Mouse (Mus musculus): ENCODE data around the gene Tmpo.

The Tmpo gene

GRCm38 (mm10) chr10:91102799-91103590 is 78.1 kb downstream of the Tmpo start:
- DNase-seq = no peak

- no peak for DNase-seq
Observed at GRCm38 (mm10) chr10:91101936-91102335, 79.2 kb downstream of the Tmpo start.

GRCm38 (mm10) chr10:91100101-91100500 is 81.0 kb downstream of the Tmpo start:
- no peak for DNase-seq

DNA sequence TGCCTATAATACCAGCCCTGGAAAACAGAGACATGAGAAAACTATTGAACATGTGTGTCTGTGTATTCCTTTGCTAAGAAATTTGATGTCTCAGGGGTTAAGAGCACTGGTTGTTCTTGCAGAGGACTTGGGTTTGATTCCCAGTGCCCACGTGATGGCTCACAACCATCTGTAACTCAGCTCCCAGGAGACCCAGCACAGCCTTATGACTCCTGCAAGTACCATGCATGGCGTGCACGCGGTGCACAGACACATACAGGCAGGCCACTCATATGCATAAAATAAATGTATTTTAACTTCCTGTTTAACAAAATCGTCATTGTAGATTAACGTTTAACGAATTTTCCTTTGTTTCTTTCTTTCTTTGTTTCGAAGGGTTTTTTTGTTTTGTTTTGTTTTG is 83.1 kb downstream of the Tmpo start:
- DNase-seq = no peak

Measured in cerebellum, adult 9-11 months (tissue).